13 mouse cellular contexts compared by ENCODE assay signal in the genomic region with DNA sequence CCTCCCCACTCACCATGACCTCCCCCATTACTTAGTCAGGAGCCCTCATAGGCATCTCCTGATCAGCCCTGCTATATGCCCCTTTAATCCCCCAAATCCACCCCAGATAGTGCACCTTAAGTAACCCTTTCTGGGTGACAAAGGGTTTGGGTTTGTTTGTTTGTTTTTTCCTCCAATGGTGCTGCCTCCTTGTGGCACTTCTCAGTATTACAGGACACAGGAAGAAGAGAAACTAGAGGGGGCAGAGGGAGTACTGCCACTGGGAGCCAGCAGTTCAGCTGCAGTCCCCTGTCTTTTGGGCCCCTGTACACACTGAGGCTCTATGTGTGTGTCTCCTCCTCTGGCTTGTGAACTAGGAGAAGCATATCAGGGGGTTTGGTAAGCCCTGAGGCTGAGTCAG. TPM values are rescaled to one million over a fixed set of nuclear protein-coding genes. Genes with fewer than 3 reads are reported as not detected.
DNase-seq lines count a peak whose midpoint lies in the region; ATAC-seq and TF ChIP-seq lines count a peak whose summit lies in the region.
"Had no signal": no experiment of that assay in that cellular context is flagged by ENCODE, and none has a peak within 500 bp of the region (broad histone marks: within the 10 kb centered on the region; RNA-seq: fewer than 3 reads in every experiment).

No protein-coding gene starts in this region.

- H3K79me2 ChIP-seq in MEL (ENCODE audit: control insufficient read depth, insufficient read depth, low read length, poor library complexity), result no peaks in the 10 kb centered on the region

- peak; percentile 60 for TF ChIP-seq CTCF in liver, postnatal 0 days (IDR thresholded peaks at IDR 0.05; ENCODE audit: low read depth)
- peak; percentile 34 to 68 (median 65); a peak in 5 of 6 replicates for TF ChIP-seq CTCF in MEL (IDR thresholded peaks at IDR 0.05 in 2 of 3, conservative IDR thresholded peaks at IDR 0.05 in 1 of 3; ENCODE audit: control insufficient read depth in 1 of 3, insufficient read depth in 1 of 3, low read depth in 2 of 3, low read length in 3 of 3, poor library complexity in 1 of 3, severe bottlenecking in 1 of 3)

- H3K27ac ChIP-seq in forebrain, embryonic 16.5 days (ENCODE audit: low read length), result peak overlapping the region; percentile 13
- no peak overlapping the region for H3K27ac ChIP-seq in forebrain, embryonic 12.5 days
- no peak overlapping the region for H3K27ac ChIP-seq in liver, postnatal 0 days (ENCODE audit: low read depth)
- H3K27ac ChIP-seq in liver, embryonic 12.5 days, result no peak overlapping the region
- H3K27ac ChIP-seq in MEL (ENCODE audit: control insufficient read depth, low read depth, low read length), result no peak overlapping the region
- H3K27ac ChIP-seq: macrophage had no signal

- TF ChIP-seq RAD21 in MEL (IDR thresholded peaks at IDR 0.05; ENCODE audit: low read depth, low read length), result peak; percentile 61

- TF ChIP-seq POLR2A in MEL (IDR thresholded peaks at IDR 0.05; ENCODE audit: control insufficient read depth in 1 of 2, insufficient read depth in 1 of 2, low read depth in 1 of 2, low read length in 2 of 2, poor library complexity in 1 of 2), result no peak

- H3K36me3 ChIP-seq in forebrain, embryonic 16.5 days (ENCODE audit: control insufficient read depth, insufficient read depth), result no peaks in the 10 kb centered on the region
- H3K36me3 ChIP-seq in forebrain, embryonic 12.5 days (replicated peaks), result no peaks in the 10 kb centered on the region
- H3K36me3 ChIP-seq in liver, postnatal 0 days (replicated peaks; ENCODE audit: insufficient read depth, low read length), result no peaks in the 10 kb centered on the region
- H3K36me3 ChIP-seq in liver, embryonic 12.5 days, result no peaks in the 10 kb centered on the region
- no peaks in the 10 kb centered on the region for H3K36me3 ChIP-seq in MEL (ENCODE audit: control insufficient read depth in 1 of 2, insufficient read depth in 2 of 2, low read length in 2 of 2)
- H3K36me3 ChIP-seq: G1E had no signal

- H3K9me3 ChIP-seq in forebrain, embryonic 16.5 days (ENCODE audit: control insufficient read depth, low read length), result no peaks in the 10 kb centered on the region
- H3K9me3 ChIP-seq in forebrain, embryonic 12.5 days, result no peaks in the 10 kb centered on the region
- no peaks in the 10 kb centered on the region for H3K9me3 ChIP-seq in liver, postnatal 0 days (ENCODE audit: low read length)
- no peaks in the 10 kb centered on the region for H3K9me3 ChIP-seq in liver, embryonic 12.5 days (replicated peaks)
- no peaks in the 10 kb centered on the region for H3K9me3 ChIP-seq in MEL (replicated peaks; ENCODE audit: insufficient read depth, low read length)

- no peak for DNase-seq in liver, postnatal 0 days
- DNase-seq in MEL (ENCODE audit: low read depth, low spot score), result peak; percentile 49
- peak; percentile 73 for DNase-seq in naive thymus-derived CD4-positive, alpha-beta T cell, adult 2 months (ENCODE audit: low read depth)
- DNase-seq in spleen, adult 18-20 months, result no peak
- DNase-seq in cerebellum, adult 18-20 months, result no peak
- DNase-seq: cerebellum, adult 9-10 months; kidney, postnatal 14 days; right cerebral cortex, postnatal 4 days had no signal

- H3K4me3 ChIP-seq in forebrain, embryonic 16.5 days (replicated peaks; ENCODE audit: low read length), result no peak overlapping the region
- H3K4me3 ChIP-seq in forebrain, embryonic 12.5 days (replicated peaks), result no peak overlapping the region
- H3K4me3 ChIP-seq in liver, postnatal 0 days (ENCODE audit: low read depth, low read length), result no peak overlapping the region
- no peak overlapping the region for H3K4me3 ChIP-seq in liver, embryonic 12.5 days
- H3K4me3 ChIP-seq in MEL (ENCODE audit: control insufficient read depth in 1 of 2, insufficient read depth in 1 of 2, low read depth in 2 of 2, low read length in 2 of 2), result no peak overlapping the region

- ATAC-seq in forebrain, embryonic 16.5 days, result no peak
- no peak for ATAC-seq in forebrain, embryonic 12.5 days (ENCODE audit: low FRiP score)
- no peak for ATAC-seq in liver, postnatal 0 days
- ATAC-seq in liver, embryonic 12.5 days, result no peak

- no peaks in the 10 kb centered on the region for H3K27me3 ChIP-seq in forebrain, embryonic 16.5 days (replicated peaks; ENCODE audit: control insufficient read depth, insufficient read depth, low read length)
- H3K27me3 ChIP-seq in forebrain, embryonic 12.5 days, result no peaks in the 10 kb centered on the region
- H3K27me3 ChIP-seq in liver, postnatal 0 days (ENCODE audit: insufficient read depth, low read length), result no peaks in the 10 kb centered on the region
- no peaks in the 10 kb centered on the region for H3K27me3 ChIP-seq in liver, embryonic 12.5 days (replicated peaks)
- H3K27me3 ChIP-seq in MEL (ENCODE audit: control insufficient read depth in 1 of 2, insufficient read depth in 2 of 2, low read length in 2 of 2), result no peaks in the 10 kb centered on the region; a peak in 1 of 4 replicates

- H3K9ac ChIP-seq in forebrain, embryonic 16.5 days (replicated peaks; ENCODE audit: low read depth, low read length), result no peak overlapping the region
- no peak overlapping the region for H3K9ac ChIP-seq in forebrain, embryonic 12.5 days
- H3K9ac ChIP-seq in liver, postnatal 0 days (replicated peaks), result no peak overlapping the region
- H3K9ac ChIP-seq in liver, embryonic 12.5 days, result no peak overlapping the region
- H3K9ac ChIP-seq in MEL (ENCODE audit: control insufficient read depth, low read depth, low read length, poor library complexity, severe bottlenecking), result no peak overlapping the region

- peaks cover 32% of the 10 kb centered on the region for H3K4me1 ChIP-seq in forebrain, embryonic 16.5 days (replicated peaks; ENCODE audit: control insufficient read depth, insufficient read depth, low read length)
- peaks cover 20% of the 10 kb centered on the region for H3K4me1 ChIP-seq in forebrain, embryonic 12.5 days
- H3K4me1 ChIP-seq in liver, postnatal 0 days (ENCODE audit: insufficient read depth), result no peaks in the 10 kb centered on the region
- H3K4me1 ChIP-seq in liver, embryonic 12.5 days, result no peaks in the 10 kb centered on the region
- H3K4me1 ChIP-seq in MEL (ENCODE audit: control insufficient read depth in 1 of 2, insufficient read depth in 2 of 2, low read length in 2 of 2), result no peaks in the 10 kb centered on the region

- TF ChIP-seq EP300 in liver, postnatal 0 days (IDR thresholded peaks at IDR 0.05; ENCODE audit: low read depth), result no peak
- no peak for TF ChIP-seq EP300 in MEL (IDR thresholded peaks at IDR 0.05; ENCODE audit: low read depth in 1 of 2, low read length in 2 of 2)

- H3K4me2 ChIP-seq in forebrain, embryonic 16.5 days (ENCODE audit: low read length), result no peak overlapping the region
- H3K4me2 ChIP-seq in forebrain, embryonic 12.5 days, result no peak overlapping the region
- H3K4me2 ChIP-seq in liver, postnatal 0 days (ENCODE audit: low read depth, low read length), result no peak overlapping the region
- H3K4me2 ChIP-seq in liver, embryonic 12.5 days, result no peak overlapping the region

TF ChIP-seq in MEL, 35 proteins besides CTCF, POLR2A, EP300 and RAD21:
- TF ChIP-seq CHD2 (IDR thresholded peaks at IDR 0.05; ENCODE audit: low read length), result no peak
- TF ChIP-seq SMC3 (IDR thresholded peaks at IDR 0.05; ENCODE audit: low read depth, low read length), result peak; percentile 88
- TF ChIP-seq ZC3H11A (IDR thresholded peaks at IDR 0.05; ENCODE audit: low read depth, low read length), result peak; percentile 53
- no peak for TF ChIP-seq MYC (IDR thresholded peaks at IDR 0.05; ENCODE audit: low read depth, low read length)
TF ChIP-seq in MEL: peak in this region for 2.

RNA-seq across cellular contexts. Expression of a gene that starts 51.5 kb away (rescaled TPM):
- 186 and 218 TPM in 2 replicates for polyA plus RNA-seq in forebrain, embryonic 16.5 days (2015; fragmentation: Nextera tagmentation; extraction: Ambion mirVana)
- polyA plus RNA-seq in forebrain, embryonic 12.5 days (2016; fragmentation: Nextera tagmentation; extraction: Ambion mirVana), result 20.4 and 21.1 TPM in 2 replicates
- 2.7 and 3.2 TPM in 2 replicates for polyA plus RNA-seq in liver, postnatal 0 days (2015; fragmentation: Nextera tagmentation; extraction: Ambion mirVana)
- polyA plus RNA-seq in liver, embryonic 12.5 days (2016; fragmentation: Nextera tagmentation; extraction: Ambion mirVana), result 3.8 and 4.1 TPM in 2 replicates
- 0.42 and 0.65 TPM in 2 replicates for total RNA-seq in MEL (2012; rRNA removed)
- polyA plus RNA-seq in MEL (2012; ENCODE audit: insufficient read depth in 1 of 2, insufficient read length in 2 of 2, low read depth in 1 of 2, low replicate concordance in 2 of 2, missing spikeins in 1 of 2), result 1 to 10 TPM in 1 of 2 experiments, not detected in 1; 1.3 TPM
- polyA plus RNA-seq: G1E had no signal

Comparison
In these comparisons a context has a peak if more than half of its experiments do, and no peak if none do; other contexts are left out.
1. DNase-seq: peak in MEL (single experiment) and naive thymus-derived CD4-positive, alpha-beta T cell, adult 2 months (single experiment); none in liver, postnatal 0 days (single experiment), spleen, adult 18-20 months (0 of 2) and cerebellum, adult 18-20 months (0 of 2).